Mouse (Mus musculus) thymus, adult 18-20 months (tissue): ENCODE measurements around the gene Hhat.
A peak's percentile ranks its signal among the peaks of the same experiment; 100 is the strongest.

ENCODE experiments used
- DNase-seq, 2 experiments: peaks; one replicate each; pipeline ENCODE4 v3.0.0; 2022; ENCODE audit warnings: mixed read lengths in 2 of 2

Hhat gene

GRCm38 (mm10) chr1:192647361-192647760 lies 123.7 kb downstream of the Hhat start:
- no peak for DNase-seq

GRCm38 (mm10) chr1:192642126-192642525 lies 128.9 kb downstream of the Hhat start:
- no peak for DNase-seq

GRCm38 (mm10) chr1:192639175-192639574 lies 131.8 kb downstream of the Hhat start:
- no peak for DNase-seq

- DNase-seq = no peak
Observed at GRCm38 (mm10) chr1:192621843-192622242, 149.2 kb downstream of the Hhat start.

DNA sequence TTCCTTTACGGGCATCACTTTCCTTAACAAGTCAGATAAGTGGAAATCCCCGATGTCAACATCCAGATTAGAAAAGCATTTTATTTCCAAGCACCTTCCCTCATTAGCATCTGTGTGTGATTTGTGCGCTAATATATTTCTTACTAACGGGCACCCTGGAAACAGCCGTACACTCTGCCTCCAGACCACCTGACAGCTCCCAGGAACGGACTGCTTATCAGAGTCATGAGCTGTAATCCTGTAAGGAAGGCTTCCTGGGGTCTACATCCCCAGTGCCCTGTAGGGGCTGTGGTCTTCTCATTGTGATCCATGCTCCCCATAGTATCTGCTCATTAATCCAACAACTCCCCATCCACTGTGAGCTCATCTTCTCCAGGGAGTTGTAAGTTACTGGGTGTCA lies 157.8 kb downstream of the Hhat start:
- no peak for DNase-seq

GRCm38 (mm10) chr1:192611996-192612739 lies 158.9 kb downstream of the Hhat start:
- DNase-seq = no peak

GRCm38 (mm10) chr1:192606876-192607275 lies 164.1 kb downstream of the Hhat start:
- DNase-seq = no peak

DNA sequence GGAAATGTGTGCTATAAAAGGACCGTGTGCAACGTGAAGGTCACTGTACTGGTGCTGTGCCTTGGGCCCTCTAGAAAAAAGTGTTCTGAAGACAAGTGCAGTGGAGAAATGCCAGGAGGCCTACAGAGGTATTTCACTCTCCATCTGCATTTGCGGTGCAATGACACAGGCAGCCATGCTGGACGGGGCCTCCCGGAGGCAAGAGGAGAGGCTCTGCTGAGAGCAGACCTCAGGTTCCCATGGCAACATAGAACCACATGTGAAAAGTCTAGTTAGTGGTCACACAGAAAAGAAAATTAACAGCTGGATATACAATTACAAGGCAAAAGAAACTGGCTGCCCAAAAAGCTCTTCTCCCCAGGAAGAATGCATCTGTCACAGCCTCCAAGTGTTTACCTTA lies 166.6 kb downstream of the Hhat start:
- DNase-seq = no peak

DNA sequence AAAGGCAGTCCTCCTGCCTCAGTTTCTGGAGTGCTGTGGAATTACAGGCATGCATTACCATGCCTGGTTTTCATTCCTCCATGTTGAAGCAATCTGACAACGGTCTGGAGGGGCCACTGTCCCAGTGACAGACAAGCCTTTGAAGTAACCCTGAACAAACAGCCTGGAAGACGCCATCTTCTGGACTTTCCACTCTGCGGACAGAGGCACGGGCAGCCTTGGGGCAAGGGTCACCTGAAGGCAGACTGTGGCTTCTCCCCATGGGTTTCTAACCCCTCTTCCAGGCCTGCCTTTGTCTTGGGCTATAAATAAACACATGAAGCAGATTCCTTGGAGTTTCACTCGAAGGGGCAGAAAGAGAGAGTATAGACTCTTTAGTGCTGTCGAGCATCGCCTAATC lies 167.5 kb downstream of the Hhat start:
- no peak for DNase-seq

DNA sequence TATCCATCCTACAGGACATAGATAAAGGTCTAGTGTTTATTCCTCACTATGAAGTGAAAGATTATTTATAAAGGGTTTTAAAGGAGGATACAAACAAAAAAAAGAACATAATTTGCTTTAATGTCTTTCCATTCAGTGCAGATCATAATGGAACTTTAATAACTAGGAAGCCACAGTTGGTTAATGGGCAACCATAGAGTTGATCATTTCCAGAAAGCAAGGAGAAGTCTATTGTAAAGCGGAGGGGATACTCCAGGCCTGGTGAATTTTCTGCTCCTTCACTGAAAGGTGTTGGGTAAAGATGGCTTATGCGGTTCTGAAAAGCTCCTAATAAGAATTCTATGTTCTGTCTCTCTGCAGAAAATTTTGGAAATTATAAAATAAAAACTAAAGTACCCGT lies 169.8 kb downstream of the Hhat start:
- no peak for DNase-seq

- no peak for DNase-seq
Observed at GRCm38 (mm10) chr1:192599746-192600145, 171.3 kb downstream of the Hhat start.

DNA sequence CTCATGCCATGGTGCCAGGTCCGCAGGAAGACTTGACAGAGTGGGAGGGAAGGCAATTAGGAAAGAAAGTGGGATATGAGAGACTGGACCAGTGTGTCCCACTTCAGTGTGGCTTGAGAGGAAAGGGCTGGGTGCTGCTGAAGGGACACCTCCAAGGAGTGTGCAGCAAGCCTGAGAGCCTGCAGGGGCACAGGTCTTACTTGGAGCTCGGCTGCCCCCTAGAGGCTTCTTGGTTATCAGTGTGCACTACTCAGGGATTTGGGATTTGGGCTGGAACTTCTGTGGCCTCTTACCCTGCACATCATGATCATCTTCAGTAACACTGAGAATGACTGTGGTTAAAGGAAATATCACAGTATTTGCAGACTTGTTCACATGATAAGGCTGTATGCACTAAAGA lies 172.6 kb downstream of the Hhat start:
- peak in 1 of 2 experiments; percentile 4 for DNase-seq

GRCm38 (mm10) chr1:192595426-192595825 lies 175.6 kb downstream of the Hhat start:
- no peak for DNase-seq

DNA sequence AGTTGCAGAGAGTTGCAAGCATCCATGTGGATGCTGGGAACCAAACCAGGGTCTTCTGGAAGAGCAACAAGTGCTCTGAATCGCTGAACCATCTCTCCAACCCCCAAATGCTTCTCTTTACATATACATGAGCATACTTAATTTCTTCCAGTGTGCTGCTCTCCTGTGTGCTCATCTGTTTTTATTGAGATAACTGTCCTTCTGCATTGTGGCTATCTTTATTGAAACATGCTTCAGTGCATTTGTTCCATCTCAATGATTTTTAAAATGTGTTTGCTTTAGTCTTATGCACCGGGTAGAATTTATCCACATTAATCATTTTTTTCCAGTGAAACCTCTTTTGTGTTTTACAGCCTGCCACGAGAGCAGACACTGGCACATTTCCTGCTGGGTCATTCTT lies 177.5 kb downstream of the Hhat start:
- no peak for DNase-seq

DNA sequence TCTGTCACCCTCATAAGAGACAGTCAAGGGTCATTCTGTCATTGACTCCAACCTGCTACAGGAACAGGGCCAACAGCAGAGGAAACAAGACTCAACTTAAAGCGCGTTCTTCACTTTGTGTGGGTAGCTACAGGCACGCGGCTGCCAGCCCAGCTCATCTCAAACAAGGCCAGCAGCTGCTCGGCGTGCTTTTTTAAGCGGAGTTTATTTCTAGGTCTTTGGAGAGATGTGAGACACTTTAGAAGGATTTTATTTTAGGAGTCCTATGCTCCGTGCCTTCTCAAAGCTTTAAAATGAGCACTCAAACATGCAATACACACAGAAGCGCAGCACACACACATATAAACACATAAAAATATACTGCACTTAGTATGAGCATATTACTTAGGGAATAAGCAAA lies 183.6 kb downstream of the Hhat start:
- DNase-seq = no peak

DNA sequence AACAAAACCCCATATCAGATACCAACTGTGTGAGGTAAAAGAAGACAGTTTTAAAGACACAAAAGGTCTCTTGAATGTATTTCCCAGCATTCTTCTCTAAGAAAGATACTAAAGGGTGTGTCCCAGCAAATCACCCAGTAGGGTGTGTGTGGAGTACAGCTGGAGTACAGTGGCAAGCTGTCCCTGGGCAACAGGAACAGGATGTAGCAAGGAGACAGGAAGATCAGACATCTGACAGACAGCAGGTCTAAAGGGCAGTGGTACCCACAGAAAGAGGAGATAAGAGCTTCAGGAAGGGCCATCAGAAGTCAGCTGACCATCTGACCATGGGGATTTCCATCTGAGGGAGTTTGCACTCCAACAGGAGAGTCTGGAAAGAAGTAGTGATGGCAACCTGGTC lies 185.7 kb downstream of the Hhat start:
- no peak for DNase-seq

GRCm38 (mm10) chr1:192582921-192583320 lies 188.1 kb downstream of the Hhat start:
- no peak for DNase-seq

- no peak for DNase-seq
Observed at GRCm38 (mm10) chr1:192564691-192565090, 206.3 kb downstream of the Hhat start.

DNA sequence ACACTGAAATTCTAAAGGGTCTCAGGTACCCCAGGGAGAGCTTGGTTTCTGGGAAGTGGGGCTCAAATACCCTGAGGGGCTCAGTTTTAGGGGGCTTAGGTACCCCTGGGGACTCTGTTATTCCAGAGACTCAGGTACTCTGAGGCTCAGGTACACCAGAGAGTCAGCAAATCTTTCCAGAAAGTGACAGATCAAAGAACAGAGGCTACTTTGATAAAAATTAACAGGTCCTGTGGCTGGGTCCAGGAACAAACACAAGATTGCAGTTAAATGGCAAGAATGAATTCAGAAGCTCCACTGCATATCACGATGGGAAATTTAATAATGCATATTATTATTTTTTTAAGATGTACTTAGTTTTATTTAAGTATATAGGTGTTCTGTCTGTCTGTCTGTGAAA lies 211.7 kb downstream of the Hhat start:
- DNase-seq = no peak

DNA sequence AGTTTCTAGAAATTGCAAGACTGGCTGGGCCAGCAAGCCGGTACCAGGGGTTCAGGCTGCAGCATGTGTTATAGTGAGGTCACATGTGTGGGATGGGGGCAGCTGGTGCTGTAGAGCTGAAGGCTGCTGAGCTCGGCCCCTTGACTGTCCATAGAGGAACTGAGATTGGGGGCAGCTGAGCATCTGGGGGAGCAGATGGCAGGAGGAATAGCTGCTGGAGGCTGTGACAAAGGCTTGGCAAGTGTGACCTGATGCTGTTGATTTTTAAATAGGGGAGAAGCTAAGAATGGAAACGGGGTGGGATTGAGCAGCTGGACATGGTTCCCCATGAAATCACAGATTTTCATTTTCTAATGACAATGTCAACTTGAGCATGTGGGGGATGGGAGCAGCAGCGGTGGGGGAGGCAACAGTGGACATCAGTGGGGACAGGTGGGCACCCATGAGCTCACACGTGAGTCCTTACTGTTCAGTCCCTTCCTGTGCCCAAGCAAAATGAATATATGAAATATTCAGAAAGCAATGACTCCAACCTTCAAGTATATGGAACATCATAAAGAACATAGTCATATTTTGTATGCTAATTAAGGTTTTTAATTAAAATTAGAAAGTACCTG lies 212.9 kb downstream of the Hhat start:
- DNase-seq = no peak

DNA sequence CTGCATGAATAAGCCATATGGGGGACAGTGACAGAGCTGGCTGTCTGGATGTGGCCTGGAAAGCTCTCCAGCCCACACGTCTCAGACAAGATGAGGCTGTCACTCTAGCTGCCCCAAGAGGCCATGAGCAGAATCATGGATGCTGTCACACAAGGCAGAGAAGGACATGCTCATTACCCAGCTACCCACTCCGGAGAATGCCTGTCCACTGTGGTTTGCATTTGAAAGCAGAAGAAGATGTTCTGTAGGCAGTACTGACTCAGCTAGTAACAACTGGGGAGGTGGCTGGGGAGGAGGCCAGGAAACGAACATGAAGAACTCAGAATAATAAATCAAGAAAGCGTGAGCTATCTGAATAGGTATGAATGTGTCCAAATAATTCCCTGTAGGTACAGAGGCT lies 215.5 kb downstream of the Hhat start:
- no peak for DNase-seq

DNA sequence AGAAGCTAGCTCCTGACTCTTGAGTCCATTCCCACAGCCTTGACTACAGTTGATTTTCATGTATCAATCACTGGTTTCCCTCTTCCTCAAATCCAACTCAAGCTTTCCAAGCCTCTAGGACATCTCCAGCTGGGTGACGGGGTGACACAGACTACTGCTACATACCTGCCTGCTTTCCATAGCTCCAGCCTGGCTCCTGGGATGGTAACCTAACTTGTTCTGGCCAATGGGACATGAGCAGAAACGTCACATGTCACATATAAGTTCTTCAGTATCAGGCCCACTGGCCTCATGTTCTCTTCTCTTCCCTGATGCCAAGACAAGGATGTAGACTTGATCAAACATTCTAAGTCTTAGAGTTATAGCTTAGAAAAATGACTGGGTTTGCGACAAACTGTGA lies 220.5 kb downstream of the Hhat start:
- DNase-seq = no peak

DNA sequence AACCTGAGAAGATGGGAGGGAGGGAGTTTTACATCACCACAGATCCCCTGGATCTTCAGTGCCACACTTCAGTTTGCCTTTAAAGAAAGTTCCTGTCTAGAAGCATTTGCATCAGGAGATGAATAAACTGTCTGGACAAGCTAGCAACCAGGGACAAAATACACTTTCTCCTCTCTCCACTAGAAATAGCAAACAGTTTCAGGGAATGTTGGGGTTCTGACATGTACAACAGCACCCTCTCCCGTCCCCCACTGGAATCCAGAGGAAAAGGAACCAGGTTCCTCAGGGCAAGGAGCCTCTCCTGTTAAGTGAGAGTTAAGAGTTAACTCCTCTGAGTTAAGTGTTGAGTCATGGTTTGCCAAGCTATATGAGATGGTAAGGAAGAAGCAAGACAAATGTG lies 224.2 kb downstream of the Hhat start:
- no peak for DNase-seq

DNA sequence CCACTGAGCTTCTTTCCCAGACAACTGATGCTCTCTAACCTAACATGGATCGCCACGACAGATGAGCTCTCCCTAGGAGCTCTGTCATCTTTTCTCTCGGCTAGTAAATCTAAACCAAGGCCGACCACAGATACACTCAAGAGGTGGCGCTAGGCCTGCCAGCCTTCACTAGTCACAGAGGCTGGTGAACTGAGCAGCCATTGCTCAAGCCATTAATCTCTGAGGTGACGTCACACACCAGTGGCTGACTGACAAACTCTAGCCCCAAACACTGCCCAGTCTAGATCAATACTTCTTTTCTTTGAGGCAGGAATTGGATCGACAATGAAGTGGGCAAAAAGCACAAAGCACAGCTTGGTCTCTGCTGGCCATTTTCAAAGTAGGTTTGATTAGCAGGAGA lies 226.1 kb downstream of the Hhat start:
- DNase-seq = no peak

- no peak for DNase-seq
Observed at GRCm38 (mm10) chr1:192544091-192544490, 226.9 kb downstream of the Hhat start.
